Mouse (Mus musculus): ENCODE data around the gene Iqcm. TPM values are rescaled to one million over a fixed set of nuclear protein-coding genes. Genes with fewer than 3 reads are reported as not detected.

Iqcm gene
- polyA plus RNA-seq, 1 experiment from 2014 or later = not detected

DNA sequence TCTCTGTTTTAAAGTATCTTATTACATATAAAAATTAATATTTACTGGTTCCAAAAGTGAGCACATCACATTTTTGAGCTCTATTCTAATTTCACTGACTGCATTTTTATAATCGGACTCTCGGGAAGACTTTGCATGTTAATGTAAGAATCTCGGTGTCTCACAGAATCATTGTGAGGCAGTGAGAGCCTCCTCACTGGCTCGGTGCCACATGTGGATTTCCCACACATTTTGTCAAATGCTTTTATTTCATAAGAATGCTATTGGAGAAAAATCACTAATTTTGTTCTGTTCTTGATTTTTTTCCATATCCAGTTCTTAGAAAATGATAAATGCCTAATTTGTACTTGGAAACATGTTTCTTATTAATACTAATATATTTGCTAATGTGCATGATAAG lies 570.0 kb downstream of the Iqcm start:
- H3K9me3 ChIP-seq (ENCODE audit: control insufficient read depth, low read length) = no peaks in the 10 kb centered on the region
- DNase-seq (ENCODE audit: low spot score) (no peak), ATAC-seq (ENCODE audit: insufficient read depth, low FRiP score, low TSS enrichment) (no peak)
- H3K27ac ChIP-seq (ENCODE audit: low read depth, low read length) = no peak overlapping the region
- H3K36me3 ChIP-seq (ENCODE audit: control insufficient read depth, insufficient read depth, low read length) = no peaks in the 10 kb centered on the region
- H3K4me1 ChIP-seq (ENCODE audit: control insufficient read depth, insufficient read depth, low read length) = no peaks in the 10 kb centered on the region
- H3K4me3 ChIP-seq (ENCODE audit: low read depth, low read length) = no peak overlapping the region
- H3K9ac ChIP-seq (ENCODE audit: low read length) = no peak overlapping the region
- no peaks in the 10 kb centered on the region for H3K27me3 ChIP-seq (ENCODE audit: control insufficient read depth, insufficient read depth, low read length)
- WGBS = 89% methylated on average over 4 of the region's 4 CpGs
- H3K4me2 ChIP-seq (ENCODE audit: low read depth) = no peak overlapping the region

Other genes starting within 250 kb of the Iqcm start
- gene Rasd2, start 234.8 kb upstream of the Iqcm start, polyA plus RNA-seq (2014; fragmentation: Nextera tagmentation; extraction: Ambion mirVana) = 0.16 and 0.33 TPM in 2 replicates
- gene Gm10358, start 42.1 kb upstream of the Iqcm start, polyA plus RNA-seq (2014; fragmentation: Nextera tagmentation; extraction: Ambion mirVana) = not detected in 2 replicates